11 mouse cellular contexts compared by ENCODE assay signal in the genomic region with DNA sequence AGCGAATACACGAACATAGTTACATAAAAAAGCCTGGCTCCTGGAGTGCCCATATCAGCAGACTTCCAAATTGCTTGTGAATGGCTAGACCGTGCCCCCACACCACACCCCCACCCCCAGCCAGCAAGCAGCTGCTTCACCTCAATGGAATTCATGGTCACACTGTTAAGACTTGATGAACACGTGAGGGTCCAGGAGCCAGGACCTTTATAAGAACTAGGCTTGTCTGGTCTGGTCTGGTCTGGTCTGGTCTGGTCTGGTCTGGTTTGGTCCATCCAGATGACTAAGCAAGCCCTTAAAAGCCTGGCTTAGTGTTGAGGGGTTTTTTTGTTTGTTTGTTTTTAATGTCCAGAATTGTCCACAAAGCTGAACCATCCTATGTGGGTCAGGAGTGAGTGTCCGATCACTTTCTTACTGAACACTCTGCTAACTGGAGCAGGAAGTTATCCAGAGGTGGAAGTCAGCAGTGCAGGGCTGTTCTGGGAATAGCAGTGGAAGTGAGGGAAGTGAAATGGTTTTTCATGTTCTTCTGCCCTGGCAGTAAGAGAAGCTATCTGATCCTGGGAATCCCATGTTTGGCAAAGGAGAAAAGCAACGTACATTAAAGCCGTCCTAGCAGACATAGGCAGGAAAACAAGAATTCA. TPM values are rescaled to one million over a fixed set of nuclear protein-coding genes. Genes with fewer than 3 reads are reported as not detected.
DNase-seq lines count a peak whose midpoint lies in the region; ATAC-seq and TF ChIP-seq lines count a peak whose summit lies in the region.
"Had no signal": no experiment of that assay in that cellular context is flagged by ENCODE, and none has a peak within 500 bp of the region (broad histone marks: within the 10 kb centered on the region; RNA-seq: fewer than 3 reads in every experiment).

No protein-coding gene starts in this region.

- no peak for TF ChIP-seq CTCF in intestine, postnatal 0 days (IDR thresholded peaks at IDR 0.05; ENCODE audit: low read depth)

- no peak overlapping the region for H3K27ac ChIP-seq in intestine, embryonic 15.5 days
- H3K27ac ChIP-seq in intestine, postnatal 0 days (ENCODE audit: low read depth, low read length) = no peak overlapping the region
- no peak overlapping the region for H3K27ac ChIP-seq in forebrain, embryonic 12.5 days
- H3K27ac ChIP-seq in kidney, embryonic 14.5 days (ENCODE audit: low read depth, low read length) = peak overlapping the region; percentile 38; the same call in 1 of the 2 replicates
- H3K27ac ChIP-seq: hindbrain, embryonic 15.5 days had no signal

- H3K9me3 ChIP-seq in intestine, embryonic 15.5 days = no peaks in the 10 kb centered on the region
- no peaks in the 10 kb centered on the region for H3K9me3 ChIP-seq in intestine, postnatal 0 days (ENCODE audit: control insufficient read depth)
- no peaks in the 10 kb centered on the region for H3K9me3 ChIP-seq in forebrain, embryonic 12.5 days
- H3K9me3 ChIP-seq in kidney, embryonic 14.5 days (ENCODE audit: control insufficient read depth, low read length) = no peaks in the 10 kb centered on the region
- H3K9me3 ChIP-seq: hindbrain, embryonic 15.5 days had no signal

- WGBS in intestine, embryonic 15.5 days = 49% methylated on average over 7 of the region's 7 CpGs
- 63% methylated on average over 7 of the region's 7 CpGs for WGBS in intestine, postnatal 0 days
- 63% methylated on average over 7 of the region's 7 CpGs for WGBS in forebrain, embryonic 12.5 days
- 50% methylated on average over 7 of the region's 7 CpGs for WGBS in kidney, embryonic 14.5 days

- ATAC-seq in intestine, embryonic 15.5 days = peak; percentile 62
- no peak for ATAC-seq in intestine, postnatal 0 days
- peak; percentile 30; the same call in 1 of the 2 replicates for ATAC-seq in forebrain, embryonic 12.5 days (ENCODE audit: low FRiP score)
- ATAC-seq in kidney, embryonic 14.5 days (ENCODE audit: low FRiP score, low TSS enrichment) = peak; percentile 77
- ATAC-seq in megakaryocyte progenitor cell, adult 5-6 weeks (replicated peaks; ENCODE audit: poor library complexity) = no peak

- H3K27me3 ChIP-seq in intestine, embryonic 15.5 days (replicated peaks) = no peaks in the 10 kb centered on the region
- H3K27me3 ChIP-seq in intestine, postnatal 0 days (replicated peaks; ENCODE audit: control insufficient read depth, insufficient read depth, low read length) = no peaks in the 10 kb centered on the region
- no peaks in the 10 kb centered on the region for H3K27me3 ChIP-seq in forebrain, embryonic 12.5 days
- no peaks in the 10 kb centered on the region for H3K27me3 ChIP-seq in kidney, embryonic 14.5 days (ENCODE audit: control insufficient read depth, insufficient read depth, low read length)
- H3K27me3 ChIP-seq: hindbrain, embryonic 15.5 days had no signal

- H3K36me3 ChIP-seq in intestine, embryonic 15.5 days = no peaks in the 10 kb centered on the region
- no peaks in the 10 kb centered on the region for H3K36me3 ChIP-seq in intestine, postnatal 0 days (ENCODE audit: control insufficient read depth, insufficient read depth)
- H3K36me3 ChIP-seq in forebrain, embryonic 12.5 days (replicated peaks) = no peaks in the 10 kb centered on the region
- no peaks in the 10 kb centered on the region for H3K36me3 ChIP-seq in kidney, embryonic 14.5 days (ENCODE audit: control insufficient read depth, insufficient read depth, low read length)
- H3K36me3 ChIP-seq: hindbrain, embryonic 15.5 days had no signal

- peak; percentile 46 for DNase-seq in skeletal muscle tissue, adult 2 months (ENCODE audit: low read depth, low spot score)
- DNase-seq in cerebellum, postnatal 4 days (ENCODE audit: low spot score in 2 of 2) = no peak
- DNase-seq in layer of hippocampus, adult 9-11 months = no peak

- H3K4me1 ChIP-seq in intestine, embryonic 15.5 days (replicated peaks) = peaks cover 7% of the 10 kb centered on the region
- no peaks in the 10 kb centered on the region for H3K4me1 ChIP-seq in intestine, postnatal 0 days (replicated peaks; ENCODE audit: control insufficient read depth, insufficient read depth, low read length)
- peaks cover 9% of the 10 kb centered on the region; the same call in 1 of the 2 replicates for H3K4me1 ChIP-seq in forebrain, embryonic 12.5 days
- peaks cover 9% of the 10 kb centered on the region for H3K4me1 ChIP-seq in kidney, embryonic 14.5 days (ENCODE audit: control insufficient read depth, insufficient read depth, low read length)

- H3K4me3 ChIP-seq in intestine, embryonic 15.5 days (replicated peaks) = no peak overlapping the region
- no peak overlapping the region for H3K4me3 ChIP-seq in intestine, postnatal 0 days (ENCODE audit: low read depth, low read length)
- no peak overlapping the region for H3K4me3 ChIP-seq in forebrain, embryonic 12.5 days (replicated peaks)
- no peak overlapping the region for H3K4me3 ChIP-seq in kidney, embryonic 14.5 days (ENCODE audit: low read length)
- H3K4me3 ChIP-seq: hindbrain, embryonic 15.5 days had no signal

- H3K9ac ChIP-seq in intestine, embryonic 15.5 days = no peak overlapping the region
- no peak overlapping the region for H3K9ac ChIP-seq in intestine, postnatal 0 days (ENCODE audit: low read depth, low read length)
- no peak overlapping the region for H3K9ac ChIP-seq in forebrain, embryonic 12.5 days
- no peak overlapping the region for H3K9ac ChIP-seq in kidney, embryonic 14.5 days (ENCODE audit: low read depth, low read length)
- H3K9ac ChIP-seq: hindbrain, embryonic 15.5 days had no signal

- no peak overlapping the region for H3K4me2 ChIP-seq in intestine, embryonic 15.5 days (replicated peaks)
- H3K4me2 ChIP-seq in intestine, postnatal 0 days (replicated peaks; ENCODE audit: low read depth) = no peak overlapping the region
- H3K4me2 ChIP-seq in forebrain, embryonic 12.5 days = no peak overlapping the region
- H3K4me2 ChIP-seq in kidney, embryonic 14.5 days (replicated peaks; ENCODE audit: low read depth, low read length) = no peak overlapping the region
- H3K4me2 ChIP-seq: hindbrain, embryonic 15.5 days had no signal

RNA-seq across cellular contexts. Expression of a gene that starts 51.3 kb away (rescaled TPM):
- polyA plus RNA-seq in intestine, embryonic 15.5 days (2015; fragmentation: Nextera tagmentation; extraction: Ambion mirVana) = not detected in 2 replicates
- polyA plus RNA-seq in intestine, postnatal 0 days (2015; fragmentation: Nextera tagmentation; extraction: Ambion mirVana) = not detected in 2 replicates
- polyA plus RNA-seq in forebrain, embryonic 12.5 days (2016; fragmentation: Nextera tagmentation; extraction: Ambion mirVana) = not detected in 2 replicates
- polyA plus RNA-seq in kidney, embryonic 14.5 days (2014; fragmentation: Nextera tagmentation; extraction: Ambion mirVana) = not detected in 2 replicates
- not detected in 2 replicates for total RNA-seq in megakaryocyte progenitor cell, adult 5-6 weeks (2015)
- not detected in 2 replicates for total RNA-seq in megakaryocyte progenitor cell, adult 5-6 weeks (2017)
- total RNA-seq: MEL had no signal
- polyA plus RNA-seq: hindbrain, embryonic 15.5 days; small intestine, adult 2 months had no signal

Comparison
In these comparisons a context has a peak if more than half of its experiments do, and no peak if none do; other contexts are left out.
1. ATAC-seq: peak in intestine, embryonic 15.5 days (single experiment), forebrain, embryonic 12.5 days (single experiment) and kidney, embryonic 14.5 days (single experiment); none in intestine, postnatal 0 days (single experiment) and megakaryocyte progenitor cell, adult 5-6 weeks (single experiment).